Mouse (Mus musculus) embryo, embryonic 10 days (tissue): ENCODE measurements at regions not wholly inside any gene's neighbourhood (a gene's known extent, or its start where the extent isn't known, plus 50 kb on each side); places are given as distances from the start of the nearest gene placed in this dataset.

Experiments used
- DNase-seq: peaks from one replicate; pipeline ENCODE4 v3.0.0-alpha.2; 2015; ENCODE audit warnings: low spot score

DNA sequence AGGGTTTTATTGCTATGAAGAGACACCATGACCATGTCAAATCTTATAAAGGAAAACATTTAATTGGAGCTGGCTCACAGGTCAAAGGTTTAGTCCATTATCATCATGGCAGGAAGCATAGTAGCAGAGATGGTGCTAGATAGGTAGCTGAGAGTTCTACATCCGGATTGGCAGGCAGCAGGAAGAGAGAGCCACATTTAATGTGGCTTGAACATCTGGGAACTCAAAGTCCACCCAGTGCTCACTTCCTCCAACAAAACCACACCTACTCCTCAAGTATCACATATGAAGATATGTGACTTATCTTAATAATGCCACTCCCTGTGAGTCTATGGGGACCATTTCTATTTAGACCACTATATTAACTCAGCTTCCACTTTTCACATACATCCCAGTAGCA, 93.2 kb upstream of the Fbxo33 start:
- no peak for DNase-seq

DNA sequence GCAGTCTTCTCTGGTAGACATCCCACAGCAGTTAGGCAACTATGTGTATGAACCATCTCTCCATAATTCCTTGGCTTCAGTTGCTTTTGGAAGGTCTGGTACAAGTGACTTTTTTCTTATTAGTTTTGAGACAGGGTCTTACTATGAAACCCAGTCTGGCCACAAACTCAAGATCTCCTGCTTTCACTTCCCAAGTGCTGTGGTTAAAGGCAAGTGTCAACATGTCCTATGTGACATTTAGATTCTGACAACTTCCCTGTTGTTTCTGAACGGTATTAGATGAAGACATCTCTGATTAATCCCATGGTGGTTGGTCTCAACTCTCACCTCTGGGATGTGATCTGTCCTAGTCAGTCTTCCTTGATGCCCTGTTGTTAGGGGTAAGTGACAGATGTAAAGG, 88.4 kb upstream of the Fbxo33 start:
- no peak for DNase-seq

DNA sequence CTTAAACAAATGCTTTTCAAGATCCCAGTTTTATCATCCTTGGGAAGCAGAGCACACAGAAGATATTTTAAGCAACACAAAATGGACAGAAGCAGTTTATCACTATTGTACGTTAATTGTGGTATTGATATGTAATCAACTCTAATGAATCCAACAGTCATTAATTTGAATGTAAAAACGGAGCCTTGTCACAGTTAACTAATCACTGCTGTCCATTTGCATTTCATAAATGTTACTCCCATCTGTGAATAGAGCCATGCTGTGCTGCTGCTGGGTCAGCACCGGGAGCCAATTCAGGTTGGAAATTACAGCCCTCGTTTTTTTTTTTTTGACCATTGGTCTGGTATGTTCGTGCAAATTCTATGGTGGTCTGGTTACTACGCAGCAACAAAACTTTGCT, 85.0 kb upstream of the Fbxo33 start:
- no peak for DNase-seq
